Mouse (Mus musculus) gastrocnemius, adult 2 months (tissue): ENCODE data around the gene Farp2. TPM values are rescaled to one million over a fixed set of nuclear protein-coding genes. Genes with fewer than 3 reads are reported as not detected.
"Not testable (repeated sequence)": the region's sequence is repeated elsewhere in the genome, so short reads cannot be mapped to it uniquely, and the experiment has no call there.

ENCODE experiments used
- DNase-seq: peaks from one replicate; pipeline ENCODE4 v3.0.0; 2022
- H3K27ac ChIP-seq: fragments of 200-600 bp; 2 replicates; pipeline ENCODE4 v1.8.1; 2022; ENCODE audit warnings: mild to moderate bottlenecking
- H3K4me3 ChIP-seq: fragments of 200-600 bp; 2 replicates; pipeline ENCODE4 v1.8.1; 2022; ENCODE audit warnings: mild to moderate bottlenecking, moderate library complexity
- CTCF ChIP-seq: fragments of 200-600 bp; IDR thresholded peaks from 2 replicates; pipeline ENCODE4 v1.8.1; 2022; ENCODE audit warnings: antibody characterized with exemption, mild to moderate bottlenecking, moderate library complexity
- intact Hi-C: fragments of 180-260 bp; cut with DNase I; formaldehyde crosslinking; loops from one replicate; pipeline ENCODE4 v1.15.1; 2025
- total RNA-seq, 2 experiments: library from RNA; stranded (reverse); gene quantifications; 2 replicates each; pipeline ENCODE4 v1.2.3; 2021

The Farp2 gene
- total RNA-seq, 2 experiments from 2014 or later: 13.1 to 13.4 TPM

GRCm38 (mm10) chr1:93506944-93507676 lies 4.8 kb upstream of the Farp2 start:
- peak; percentile 70 for TF ChIP-seq CTCF
- H3K4me3 ChIP-seq: no peak overlapping the region
- peak; percentile 22 for DNase-seq
- H3K27ac ChIP-seq: no peak overlapping the region
- intact Hi-C loops: loop anchor here (2.0 kb wide), 1 partner anchor 332 kb away; no protein-coding TSS in a partner anchor

DNA sequence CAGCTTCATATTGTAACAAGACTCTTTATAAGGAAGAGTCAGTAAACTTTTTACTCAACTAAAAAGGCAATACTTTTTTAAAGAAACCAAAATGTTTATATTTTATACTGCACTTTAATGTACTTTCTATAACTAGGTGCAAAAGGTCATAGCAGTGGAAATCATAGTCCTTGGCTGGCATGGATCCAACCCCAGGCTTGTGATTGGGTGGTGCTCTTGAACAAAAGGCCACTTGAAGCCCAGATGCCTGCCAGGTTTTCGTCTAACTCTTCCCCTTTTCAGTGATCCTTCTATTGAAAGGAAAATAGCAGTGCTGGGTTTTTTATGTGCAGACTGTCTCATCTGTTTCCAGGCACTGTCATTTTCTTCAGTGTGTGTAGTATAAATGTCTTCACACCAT lies 3.3 kb upstream of the Farp2 start:
- DNase-seq, H3K4me3 ChIP-seq, H3K27ac ChIP-seq, intact Hi-C loops: not testable (repeated sequence)

DNA sequence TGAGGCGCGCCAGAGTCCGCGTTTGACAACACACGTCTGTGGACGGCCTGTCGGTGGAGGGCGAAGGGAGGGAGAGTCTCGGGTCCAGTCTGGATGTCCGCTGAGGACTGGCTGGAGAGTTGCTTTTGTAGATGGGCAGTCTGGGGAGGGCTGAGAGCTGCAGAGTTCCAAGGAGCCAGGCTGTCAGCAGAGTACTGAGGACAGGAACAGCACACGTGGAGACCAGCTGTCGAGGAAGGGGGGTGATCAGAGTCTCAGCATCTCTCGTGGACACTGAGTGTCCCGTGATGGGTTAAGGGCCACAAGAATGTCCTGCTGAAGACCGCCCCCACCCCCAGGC lies 442 bp downstream of the Farp2 start:
- no peak for DNase-seq
- Histone ChIP-seq H3K27ac (peak overlapping the region; percentile 96), H3K4me3 (peak overlapping the region; percentile 94)
- intact Hi-C loops: loop anchor here (2.0 to 10.0 kb wide), 5 partner anchors 70 to 292 kb away; partner anchors contain the start of genes Dtymk, Ing5, Mterf4 and Pask
- no peak for TF ChIP-seq CTCF

- H3K4me3 ChIP-seq: peak overlapping the region; percentile 94
- intact Hi-C loops: loop anchor here (2.0 to 10.0 kb wide), 5 partner anchors 71 to 292 kb away; partner anchors contain the start of genes Dtymk, Ing5, Mterf4 and Pask
- H3K27ac ChIP-seq: peak overlapping the region; percentile 96; the same call in 1 of the 2 replicates
- no peak for TF ChIP-seq CTCF
- DNase-seq: no peak
Observed at GRCm38 (mm10) chr1:93513221-93513620, 1.3 kb downstream of the Farp2 start.

DNA sequence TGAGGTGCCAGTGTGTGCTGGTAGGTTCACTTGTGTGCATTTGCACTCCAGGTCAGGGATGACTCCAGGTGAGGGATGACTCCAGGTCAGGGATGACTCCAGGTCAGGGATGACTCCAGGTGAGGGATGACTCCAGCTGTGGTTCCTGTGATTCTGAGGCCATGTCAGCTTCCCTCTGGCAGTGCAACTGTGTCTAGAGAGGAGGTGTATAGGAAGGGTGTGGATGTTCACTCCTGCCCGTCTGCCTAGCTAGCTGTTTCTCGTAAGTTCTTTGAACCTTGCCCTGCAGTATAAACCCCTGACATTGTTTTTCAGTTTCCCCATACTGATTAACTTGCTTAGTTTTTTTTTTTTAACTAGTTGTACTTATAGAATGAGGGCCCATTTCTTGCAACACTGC lies 9.6 kb downstream of the Farp2 start:
- H3K27ac ChIP-seq: no peak overlapping the region
- H3K4me3 ChIP-seq: no peak overlapping the region
- TF ChIP-seq CTCF: no peak
- no peak for DNase-seq
- intact Hi-C loops: no loop called here

- Histone ChIP-seq H3K4me3 (no peak overlapping the region), H3K27ac (no peak overlapping the region)
- intact Hi-C loops: no loop called here
- TF ChIP-seq CTCF: no peak
- DNase-seq: no peak
Observed at GRCm38 (mm10) chr1:93522325-93522724, 10.4 kb downstream of the Farp2 start.

GRCm38 (mm10) chr1:93529801-93530200 lies 17.9 kb downstream of the Farp2 start:
- intact Hi-C loops: no loop called here
- TF ChIP-seq CTCF: no peak
- Histone ChIP-seq H3K4me3 (no peak overlapping the region), H3K27ac (no peak overlapping the region)
- DNase-seq: no peak

GRCm38 (mm10) chr1:93537227-93537626 lies 25.3 kb downstream of the Farp2 start:
- Histone ChIP-seq H3K27ac (no peak overlapping the region), H3K4me3 (no peak overlapping the region)
- no peak for TF ChIP-seq CTCF
- DNase-seq: no peak
- intact Hi-C loops: no loop called here

- intact Hi-C loops: no loop called here
- no peak overlapping the region for H3K27ac ChIP-seq
- TF ChIP-seq CTCF: no peak
- H3K4me3 ChIP-seq: no peak overlapping the region
- no peak for DNase-seq
Observed at GRCm38 (mm10) chr1:93543196-93543595, 31.3 kb downstream of the Farp2 start.

GRCm38 (mm10) chr1:93547286-93547685 lies 35.4 kb downstream of the Farp2 start:
- intact Hi-C loops: no loop called here
- no peak overlapping the region for H3K4me3 ChIP-seq
- no peak overlapping the region for H3K27ac ChIP-seq
- DNase-seq: no peak
- no peak for TF ChIP-seq CTCF

- no peak for DNase-seq
- Histone ChIP-seq H3K27ac (no peak overlapping the region), H3K4me3 (no peak overlapping the region)
- intact Hi-C loops: no loop called here
- TF ChIP-seq CTCF: no peak
Observed at GRCm38 (mm10) chr1:93551427-93551826, 39.5 kb downstream of the Farp2 start.

DNA sequence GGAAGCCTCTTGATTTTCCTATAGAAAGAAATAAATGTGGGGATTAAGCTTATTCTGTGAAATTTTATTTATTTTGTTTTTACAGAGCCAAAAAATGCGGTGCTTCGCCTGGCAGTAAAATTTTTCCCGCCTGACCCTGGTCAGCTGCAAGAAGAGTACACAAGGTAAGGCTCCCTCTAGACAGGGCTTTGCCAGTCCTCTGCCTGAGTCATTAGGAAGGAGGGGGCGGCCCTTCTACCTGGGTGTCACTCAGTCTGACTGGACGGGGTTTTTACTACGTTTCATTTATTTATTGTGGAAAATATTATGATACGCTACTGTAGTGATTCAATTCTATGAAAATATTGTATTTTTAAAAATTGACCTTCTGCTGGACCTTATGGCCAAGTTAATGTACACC lies 51.3 kb downstream of the Farp2 start:
- H3K27ac ChIP-seq: no peak overlapping the region
- H3K4me3 ChIP-seq: no peak overlapping the region
- no peak for TF ChIP-seq CTCF
- intact Hi-C loops: no loop called here
- no peak for DNase-seq

DNA sequence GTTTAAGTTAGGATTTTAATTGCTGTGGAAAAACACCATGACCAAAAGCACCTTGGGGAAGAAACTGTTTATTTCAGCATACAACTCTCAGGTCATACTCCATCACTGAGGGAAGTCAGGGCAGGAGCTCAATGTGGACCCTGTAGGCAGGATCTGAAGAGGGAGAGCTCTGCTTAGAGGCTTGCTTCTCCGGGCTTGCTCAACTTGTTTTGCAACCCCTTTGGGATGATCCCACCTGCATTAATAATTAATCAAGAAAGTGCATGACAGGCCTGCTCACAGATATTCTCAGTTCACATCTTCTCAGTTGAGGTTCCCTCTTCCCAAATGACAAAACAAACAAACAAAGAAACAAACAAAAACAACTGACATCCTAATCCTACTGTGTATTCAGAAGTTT lies 51.8 kb downstream of the Farp2 start:
- no peak overlapping the region for H3K27ac ChIP-seq
- intact Hi-C loops: no loop called here
- no peak for DNase-seq
- no peak for TF ChIP-seq CTCF
- H3K4me3 ChIP-seq: no peak overlapping the region

DNA sequence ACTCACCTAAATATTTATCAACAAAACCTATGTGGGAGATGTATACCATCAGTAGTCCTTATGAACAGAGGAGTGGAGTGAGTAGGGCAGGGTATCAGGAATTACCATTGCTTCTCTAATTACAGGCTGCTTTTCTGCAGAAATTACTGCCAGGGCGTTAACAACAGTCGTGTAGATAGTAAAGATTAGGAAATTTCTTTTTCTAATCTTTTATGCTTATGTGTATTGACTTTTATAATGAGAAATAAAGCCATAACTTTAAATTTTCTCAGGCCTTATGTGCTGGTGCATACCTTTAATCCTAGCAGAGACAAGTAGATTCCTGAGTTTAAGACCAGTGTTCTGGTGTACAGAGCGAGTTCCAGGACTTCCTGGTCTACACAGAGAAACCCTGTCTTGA lies 52.9 kb downstream of the Farp2 start:
- Histone ChIP-seq H3K27ac (no peak overlapping the region), H3K4me3 (no peak overlapping the region)
- intact Hi-C loops: no loop called here
- TF ChIP-seq CTCF: no peak
- no peak for DNase-seq
